Mouse (Mus musculus) cerebellum, adult 2 months (tissue): Measurements from ENCODE around the gene Fgfr2.

Experiments used
- CTCF ChIP-seq: fragments of 200-500 bp; IDR thresholded peaks from 2 replicates; pipeline ENCODE4 v1.5.1; 2011; ENCODE audit warnings: low read depth, mild to moderate bottlenecking, control low read depth, low read length, moderate library complexity, borderline replicate concordance; ENCODE audit not compliant: insufficient read depth
- POLR2A ChIP-seq: fragments of 200-500 bp; IDR thresholded peaks from 2 replicates; pipeline ENCODE4 v1.6.1; 2011; ENCODE audit warnings: low read length, control low read depth, borderline replicate concordance; ENCODE audit not compliant: insufficient read depth

- TF ChIP-seq POLR2A (no peak), CTCF (no peak)
Measured at GRCm38 (mm10) chr7:132594325-132594724, 528.8 kb downstream of the Fgfr2 start.
